Mouse (Mus musculus): ENCODE results near the gene Faah.

The Faah gene

DNA sequence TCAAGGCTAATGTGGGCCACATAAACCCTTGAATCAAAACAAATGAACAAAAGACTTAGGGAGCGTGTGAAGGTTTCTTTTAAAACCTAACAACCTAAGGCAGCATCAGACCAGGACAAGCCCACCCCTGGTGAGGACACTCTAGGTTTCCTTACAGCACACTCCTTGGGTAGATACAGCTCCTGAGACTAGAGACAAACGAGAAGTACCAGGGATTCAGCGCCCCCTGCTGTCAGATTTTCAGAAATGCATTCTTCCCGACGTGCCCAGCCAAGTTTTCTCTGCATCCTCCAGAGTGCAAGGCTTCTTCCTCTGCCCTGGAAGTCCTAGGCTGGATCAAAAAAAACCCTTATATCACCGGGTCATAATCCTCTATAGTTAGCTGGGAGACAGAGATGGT is 65.0 kb downstream of the Faah start:
- DNase-seq (ENCODE audit: low read depth, low spot score) = peak; percentile 59

- no peak for DNase-seq (ENCODE audit: low read depth, low spot score)
These were observed 73.9 kb downstream of the Faah start for GRCm38 (mm10) chr4:115943669-115944314.

DNA sequence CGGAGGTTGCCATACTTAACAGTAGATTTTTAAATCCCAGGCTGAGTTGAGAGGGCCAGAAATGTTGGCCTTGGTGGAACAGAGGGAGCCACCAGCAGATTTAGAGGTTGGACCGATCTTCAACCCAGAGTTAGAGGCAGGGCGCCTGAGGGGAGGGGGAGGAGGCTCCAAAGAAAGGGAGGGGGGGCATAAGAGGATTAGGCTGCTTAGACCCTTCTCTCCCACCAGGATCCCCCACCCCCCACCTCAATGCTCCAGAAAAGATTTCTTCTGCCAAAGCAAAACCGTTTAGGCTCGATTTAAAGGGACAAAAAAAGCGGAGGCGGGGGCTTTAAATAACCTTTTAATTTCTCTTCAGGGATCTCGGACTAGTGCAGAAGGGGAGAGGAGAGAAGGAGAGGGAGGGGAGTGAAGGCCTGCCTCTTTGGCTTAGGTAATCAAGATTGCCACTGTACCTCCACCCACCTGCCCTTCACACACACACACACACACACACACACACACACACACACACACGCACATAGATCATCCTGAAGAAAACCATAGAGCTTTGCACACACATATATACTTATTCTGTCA is 76.4 kb downstream of the Faah start:
- DNase-seq (ENCODE audit: low read depth, low spot score) = no peak

GRCm38 (mm10) chr4:115940681-115941080 is 77.0 kb downstream of the Faah start:
- DNase-seq (ENCODE audit: low read depth, low spot score) = no peak

DNA sequence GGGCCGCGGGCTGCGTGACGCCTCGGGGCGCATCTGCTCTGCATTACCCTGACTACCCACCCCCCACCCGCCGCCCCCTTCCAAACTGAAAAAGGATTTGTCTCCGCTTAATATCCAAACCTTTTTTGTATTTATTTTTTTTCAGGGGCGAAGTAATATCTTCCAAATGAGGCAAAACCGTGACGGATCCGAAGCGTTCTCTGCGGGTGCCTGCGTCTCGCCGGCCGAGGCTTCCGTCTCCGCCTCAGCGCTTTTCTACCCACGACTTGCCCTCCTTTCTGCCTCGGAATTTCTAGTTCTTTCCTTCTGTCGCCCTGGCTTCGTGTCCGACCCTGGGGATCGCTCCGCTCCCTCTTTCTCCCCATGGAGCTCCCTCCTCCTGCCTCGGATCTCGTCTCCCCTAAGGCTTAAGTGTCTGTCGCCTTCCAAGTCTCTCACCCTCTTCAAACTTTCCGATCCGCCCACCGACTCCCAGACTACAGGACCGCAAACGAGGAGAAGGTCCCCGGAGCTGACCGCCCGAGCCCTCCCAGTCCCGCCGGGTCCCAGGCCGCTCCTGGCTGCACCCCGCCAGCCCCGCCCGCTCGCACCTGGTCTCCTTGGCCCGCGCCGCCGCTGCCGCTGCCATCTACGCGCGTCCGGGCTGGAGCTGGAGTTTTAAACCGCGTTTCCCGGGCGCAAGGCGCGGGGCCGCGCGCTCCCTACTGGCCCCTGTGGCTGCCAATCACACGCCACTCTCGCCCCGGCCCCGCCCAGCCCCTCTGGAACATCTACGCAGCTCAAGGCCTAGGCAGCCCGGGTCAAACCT is 78.2 kb downstream of the Faah start, which contains the start of gene Dmbx1:
TSS of gene Dmbx1 (minus strand) at position 632 of the 808 bp plus-strand sequence.
- DNase-seq (ENCODE audit: low read depth, low spot score) = no peak

DNA sequence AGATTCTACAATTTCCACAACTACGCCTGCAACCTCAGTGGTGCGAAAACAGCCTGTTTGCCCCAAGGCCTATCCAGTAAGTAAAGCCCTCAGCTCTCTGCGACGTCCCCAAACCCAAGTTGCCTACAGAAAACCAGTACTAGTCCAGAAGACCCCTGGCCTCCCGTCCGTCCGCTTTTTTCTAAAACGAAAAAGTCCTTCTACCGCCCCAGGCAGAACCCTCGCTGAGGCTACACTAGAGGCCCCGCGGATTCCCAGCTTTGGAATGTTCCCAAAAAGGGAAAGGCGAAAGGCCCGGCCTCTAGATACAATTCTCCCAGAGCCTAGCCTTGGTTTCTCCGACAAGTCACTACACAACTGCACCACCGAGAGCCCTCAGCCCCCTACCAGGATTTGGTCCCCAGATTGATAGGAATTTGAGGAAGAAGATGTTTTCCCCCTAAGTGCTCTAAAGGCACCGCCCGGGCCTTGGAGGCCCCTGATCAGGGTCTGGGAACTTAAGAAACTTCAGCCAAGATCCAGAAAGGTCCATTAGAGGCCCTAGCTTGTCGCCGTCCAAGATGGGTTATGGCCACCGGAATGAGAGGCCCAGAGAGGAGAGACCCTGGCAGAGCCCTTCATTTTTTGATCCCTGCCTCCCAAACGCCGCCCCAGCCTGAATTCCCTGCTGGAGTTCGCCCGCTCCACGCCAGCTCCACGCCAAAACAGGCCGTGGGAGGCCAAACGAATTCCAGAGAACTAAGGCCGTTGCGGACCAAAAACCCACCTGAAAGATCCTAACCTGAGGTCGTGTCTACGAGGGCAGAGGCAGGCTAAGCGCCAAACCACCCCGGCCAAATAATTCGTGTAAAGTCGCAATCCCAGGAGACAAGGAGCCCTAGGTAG is 79.2 kb downstream of the Faah start:
- DNase-seq (ENCODE audit: low read depth, low spot score) = no peak

DNA sequence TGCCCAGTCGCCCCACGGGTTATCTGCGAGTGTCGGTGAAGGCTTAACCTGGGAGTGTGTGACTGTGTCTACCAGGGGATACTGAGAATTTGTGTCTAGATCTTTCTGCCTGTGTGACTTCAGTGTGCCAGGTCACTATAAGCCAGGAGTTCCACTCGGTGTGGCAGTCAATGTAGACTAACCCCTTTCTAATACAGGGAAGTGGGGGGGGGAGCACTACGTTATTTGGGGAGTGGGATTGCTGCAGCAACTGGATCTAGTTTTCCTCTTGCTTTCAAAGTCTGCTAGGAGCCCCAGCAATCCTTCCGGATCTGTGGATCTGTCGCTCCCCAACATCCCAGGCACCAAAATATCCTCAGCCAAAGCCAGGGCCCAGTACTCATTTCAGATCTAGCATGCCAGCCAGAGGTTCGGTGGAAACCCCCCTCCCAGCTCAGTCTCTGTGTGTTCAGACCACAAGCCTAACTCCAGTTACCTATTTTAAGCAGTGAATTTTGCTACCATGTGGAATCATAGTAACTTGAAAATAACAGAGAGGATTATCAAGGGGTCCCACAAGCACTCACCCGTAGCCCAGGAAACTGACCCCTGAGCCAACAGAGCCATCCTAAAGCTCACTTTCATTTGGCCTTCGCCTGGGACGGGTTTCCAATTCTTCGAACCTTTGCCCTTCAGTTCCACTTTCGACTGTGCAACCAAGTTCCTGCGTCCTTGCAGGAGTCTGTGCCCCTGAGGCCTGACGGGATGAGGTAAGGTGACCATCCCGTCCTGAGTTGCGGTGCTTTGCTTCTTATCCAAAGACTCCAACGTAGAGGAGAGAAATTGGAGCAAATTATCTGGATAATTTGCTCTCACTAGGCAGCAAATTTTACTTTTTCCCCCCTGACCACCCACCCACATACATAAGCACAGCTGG is 80.4 kb downstream of the Faah start:
- no peak for DNase-seq (ENCODE audit: low read depth, low spot score)

DNA sequence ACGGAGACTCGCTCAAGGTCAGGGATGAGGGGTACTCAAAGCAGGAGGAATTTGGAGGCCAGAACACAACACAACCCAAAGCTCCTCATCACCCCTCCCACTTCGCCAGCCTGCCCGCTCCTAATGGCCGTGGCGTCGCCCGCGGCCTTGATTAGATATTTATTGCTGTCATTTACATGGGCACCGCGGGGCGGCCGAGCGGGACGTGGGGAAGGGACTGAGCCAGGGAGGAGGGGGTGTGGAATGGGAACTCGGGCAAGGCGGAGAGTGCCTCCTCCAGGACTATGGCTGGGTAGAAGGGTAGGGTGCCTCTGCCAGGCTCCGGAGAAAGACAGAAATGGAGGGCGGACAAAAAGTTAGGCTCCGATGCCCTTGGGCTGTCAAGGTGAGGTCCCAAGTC is 81.1 kb downstream of the Faah start:
- no peak for DNase-seq (ENCODE audit: low read depth, low spot score)

DNA sequence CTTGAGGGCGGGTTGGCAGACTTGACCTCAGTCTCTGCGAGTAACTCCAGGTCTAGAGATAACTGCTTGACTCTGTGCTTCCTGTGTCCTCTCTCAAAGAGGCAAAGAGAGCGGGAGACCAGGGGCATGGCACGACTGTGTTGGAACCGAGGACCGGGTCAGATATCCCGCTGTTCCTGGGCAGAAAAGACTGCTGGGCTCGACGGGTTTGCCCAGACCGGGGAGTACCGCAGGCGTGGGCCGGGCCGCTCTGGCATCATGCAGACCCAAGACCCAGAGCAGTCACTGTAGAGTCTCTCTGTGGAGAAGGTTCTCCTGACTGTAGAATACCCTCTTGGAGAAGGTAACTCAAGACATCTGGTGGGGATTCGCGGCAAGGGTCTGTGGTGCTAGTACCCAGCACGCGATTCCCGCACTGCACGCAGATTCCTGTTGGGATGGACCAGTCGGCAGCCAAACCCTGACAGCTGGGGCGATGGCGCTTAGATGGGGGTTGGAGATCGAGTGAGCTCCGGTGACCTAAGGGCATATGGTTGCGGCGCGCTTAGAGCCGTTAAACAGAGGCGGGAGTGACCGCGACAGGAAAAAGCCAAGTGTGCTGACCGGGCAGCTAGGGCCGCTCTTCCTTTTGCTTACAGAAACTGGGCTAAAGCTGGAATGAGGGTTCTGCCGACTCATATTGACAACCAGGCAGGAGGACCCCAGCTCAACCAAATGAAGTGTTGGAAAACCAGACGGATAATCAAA is 81.7 kb downstream of the Faah start:
- DNase-seq (ENCODE audit: low read depth, low spot score) = no peak

GRCm38 (mm10) chr4:115931556-115932088 is 86.1 kb downstream of the Faah start:
- DNase-seq (ENCODE audit: low read depth, low spot score) = no peak

- no peak for DNase-seq (ENCODE audit: low read depth, low spot score)
These were observed 90.1 kb downstream of the Faah start for GRCm38 (mm10) chr4:115927637-115928036.

DNA sequence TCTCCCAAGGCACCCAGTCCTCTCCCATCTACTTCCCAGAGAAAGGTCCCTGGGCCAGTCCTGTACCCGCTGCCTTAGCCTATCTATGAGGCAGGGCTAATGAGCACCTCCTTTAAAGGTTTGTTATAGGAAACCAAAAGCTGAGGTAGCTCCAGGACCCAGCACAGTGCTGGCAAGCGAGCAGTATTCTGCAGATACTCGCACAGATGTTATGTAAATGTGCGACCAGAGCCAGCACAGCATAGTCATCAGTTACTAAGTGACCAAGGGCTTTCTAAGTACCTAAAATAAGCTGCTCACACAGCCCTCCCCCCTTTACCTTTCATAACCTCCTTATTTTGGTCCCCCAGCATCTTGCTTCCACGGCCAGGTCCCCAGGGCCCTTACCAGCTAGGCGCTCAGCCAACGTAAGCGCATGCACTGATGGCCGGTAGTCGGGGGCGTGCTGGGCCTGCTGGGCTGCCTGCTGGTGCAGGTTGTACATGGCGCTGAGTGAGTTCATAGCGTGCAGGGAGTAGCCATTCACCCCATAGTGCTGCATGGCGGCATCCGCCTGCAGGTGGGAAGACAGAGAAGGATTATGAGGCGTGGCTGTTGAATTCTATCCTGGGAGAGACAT is 94.4 kb downstream of the Faah start:
- no peak for DNase-seq (ENCODE audit: low read depth, low spot score)

GRCm38 (mm10) chr4:115922688-115923087 is 95.0 kb downstream of the Faah start:
- DNase-seq (ENCODE audit: low read depth, low spot score) = no peak

DNA sequence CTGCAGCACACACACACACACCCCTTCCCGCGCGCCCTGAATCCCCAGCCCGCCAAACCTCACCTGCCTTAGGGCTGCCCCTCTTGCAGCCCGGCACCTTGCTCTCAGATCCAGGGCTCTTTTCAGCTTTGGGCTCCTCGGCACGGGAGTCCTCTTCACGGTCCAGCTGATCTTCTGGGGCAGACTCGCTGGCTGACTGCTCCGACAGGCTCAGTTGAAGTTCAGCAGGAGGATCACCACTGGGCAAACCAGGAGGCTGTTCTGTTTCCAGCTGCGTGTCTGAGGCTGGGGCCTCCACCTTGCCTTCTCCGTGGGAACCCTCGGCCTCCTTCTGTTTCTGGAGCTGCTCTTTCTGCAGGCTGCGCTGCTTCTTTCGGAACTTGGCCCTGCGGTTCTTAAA is 97.8 kb downstream of the Faah start:
- DNase-seq (ENCODE audit: low read depth, low spot score) = no peak
